Mouse (Mus musculus) heart, adult 8-10 months (tissue): ENCODE data around the gene Rnf126. TPM values are rescaled to one million over a fixed set of nuclear protein-coding genes. Genes with fewer than 3 reads are reported as not detected.
"Not testable (repeated sequence)": the region's sequence is repeated elsewhere in the genome, so short reads cannot be mapped to it uniquely, and the experiment has no call there.

Source experiments
- DNase-seq: peaks from one replicate; pipeline ENCODE4 v3.0.0; 2022; ENCODE audit warnings: low spot score
- total RNA-seq, 4 experiments: library from RNA; stranded (reverse); gene quantifications; 2 replicates each; pipeline ENCODE4 v1.2.4; 2022

Gene Rnf126
- total RNA-seq, 4 experiments from 2014 or later = 20.2 to 23.2 (median 21.5) TPM

DNA sequence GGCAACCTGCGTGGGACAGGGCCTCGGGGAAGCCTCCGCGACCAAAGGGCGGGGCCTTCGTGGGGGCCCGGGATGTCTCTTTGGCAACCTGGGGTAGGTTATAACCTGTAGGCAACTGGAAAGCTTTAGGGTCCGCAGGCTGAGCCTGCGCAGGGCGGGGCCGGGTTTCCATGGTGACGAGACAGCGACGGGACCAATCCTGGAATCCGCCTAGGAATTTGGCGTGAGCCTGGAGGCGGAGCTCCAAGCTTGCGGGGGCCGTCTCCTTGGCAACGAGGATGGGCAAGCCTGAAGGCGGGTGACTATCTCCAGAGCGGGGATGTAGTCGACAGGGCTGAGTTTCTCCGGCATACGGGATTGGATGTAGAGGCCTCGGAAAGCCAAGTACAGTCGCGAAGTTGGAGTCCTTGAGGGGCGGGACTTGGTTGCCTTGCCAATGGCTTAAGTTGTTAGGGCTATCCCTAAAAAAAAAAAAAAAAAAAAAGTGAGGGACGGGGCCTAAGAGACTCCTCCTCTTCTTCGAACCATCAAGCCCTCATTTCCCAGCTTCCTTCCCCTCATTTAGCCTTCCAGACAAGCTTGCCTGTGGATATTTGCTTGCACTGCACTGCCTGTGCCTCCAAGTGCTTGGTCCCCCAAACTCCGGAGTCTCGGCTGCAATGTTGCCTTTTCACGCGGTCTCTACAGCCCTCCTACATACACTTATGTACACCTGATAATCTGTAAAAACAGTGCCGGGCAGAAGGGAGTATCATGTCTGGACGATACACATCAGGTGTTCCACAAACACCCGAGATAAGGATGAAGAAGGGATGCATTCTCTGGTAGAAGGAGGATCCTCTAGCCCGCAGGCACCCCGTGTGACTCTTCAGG lies 856 bp upstream of the Rnf126 start:
- peak; percentile 85 for DNase-seq

GRCm38 (mm10) chr10:79766001-79766507 lies 698 bp downstream of the Rnf126 start:
- no peak for DNase-seq

GRCm38 (mm10) chr10:79765228-79765745 lies 1.5 kb downstream of the Rnf126 start:
- DNase-seq = no peak

GRCm38 (mm10) chr10:79764234-79764633 lies 2.5 kb downstream of the Rnf126 start:
- DNase-seq = no peak

DNA sequence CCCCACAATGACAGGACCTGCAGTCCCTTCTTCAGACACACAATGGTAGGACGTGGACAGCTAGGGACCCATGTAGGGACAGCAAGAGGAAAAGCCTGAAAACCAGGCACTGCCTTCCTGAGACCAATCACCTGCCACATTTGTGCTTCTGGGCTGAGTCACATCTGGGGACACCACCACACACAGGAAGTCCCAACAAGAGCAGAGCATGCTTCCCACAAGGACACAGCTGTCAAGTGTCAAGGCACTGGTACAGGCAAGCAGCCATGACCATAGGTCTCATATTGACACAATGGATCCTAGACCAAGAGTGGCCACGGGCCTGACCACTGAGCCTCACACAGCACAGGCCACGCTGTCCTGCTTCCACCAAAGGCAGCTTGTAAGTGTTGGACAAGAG lies 3.9 kb downstream of the Rnf126 start:
- DNase-seq = no peak

- DNase-seq = no peak
These were observed 6.1 kb downstream of the Rnf126 start for GRCm38 (mm10) chr10:79760603-79761143.

DNA sequence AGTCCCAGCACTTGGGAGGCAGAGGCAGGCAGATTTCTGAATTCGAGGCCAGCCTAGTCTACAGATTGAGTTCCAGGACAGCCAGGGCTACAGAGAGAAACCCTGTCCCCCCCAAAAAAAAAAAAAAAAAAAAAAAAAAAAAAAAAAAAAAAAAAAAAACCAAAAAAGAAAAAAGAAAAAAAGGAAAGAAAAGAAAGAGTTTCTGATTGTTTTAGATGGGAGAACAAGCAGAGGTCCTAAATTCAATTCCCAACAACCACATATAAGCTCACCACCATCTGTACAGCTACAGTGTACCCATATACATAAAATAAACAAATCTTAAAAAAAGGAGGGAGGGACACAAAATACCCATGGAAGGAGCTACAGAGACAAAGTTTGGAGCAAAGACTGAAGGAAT lies 7.1 kb downstream of the Rnf126 start:
- DNase-seq = not testable (repeated sequence)

DNA sequence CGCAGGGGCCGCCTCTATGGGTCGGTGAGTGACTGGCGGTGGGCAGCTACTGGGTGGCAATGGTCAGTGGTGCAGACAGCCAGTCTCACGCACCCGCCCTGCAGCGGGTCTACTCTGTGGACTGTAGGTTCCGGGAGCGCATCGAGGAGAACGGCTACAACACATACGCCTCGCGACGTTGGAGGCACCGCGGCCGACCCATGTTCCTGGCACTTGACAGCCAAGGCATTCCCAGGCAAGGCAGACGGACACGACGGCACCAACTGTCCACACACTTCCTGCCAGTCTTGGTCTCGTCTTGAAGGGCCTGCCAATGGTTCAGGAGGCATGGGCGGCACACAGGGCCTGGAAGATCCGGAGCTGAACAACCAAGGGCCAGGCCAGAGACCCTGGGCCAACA lies 10.1 kb downstream of the Rnf126 start:
- no peak for DNase-seq

GRCm38 (mm10) chr10:79755854-79756253 lies 10.9 kb downstream of the Rnf126 start:
- no peak for DNase-seq

DNA sequence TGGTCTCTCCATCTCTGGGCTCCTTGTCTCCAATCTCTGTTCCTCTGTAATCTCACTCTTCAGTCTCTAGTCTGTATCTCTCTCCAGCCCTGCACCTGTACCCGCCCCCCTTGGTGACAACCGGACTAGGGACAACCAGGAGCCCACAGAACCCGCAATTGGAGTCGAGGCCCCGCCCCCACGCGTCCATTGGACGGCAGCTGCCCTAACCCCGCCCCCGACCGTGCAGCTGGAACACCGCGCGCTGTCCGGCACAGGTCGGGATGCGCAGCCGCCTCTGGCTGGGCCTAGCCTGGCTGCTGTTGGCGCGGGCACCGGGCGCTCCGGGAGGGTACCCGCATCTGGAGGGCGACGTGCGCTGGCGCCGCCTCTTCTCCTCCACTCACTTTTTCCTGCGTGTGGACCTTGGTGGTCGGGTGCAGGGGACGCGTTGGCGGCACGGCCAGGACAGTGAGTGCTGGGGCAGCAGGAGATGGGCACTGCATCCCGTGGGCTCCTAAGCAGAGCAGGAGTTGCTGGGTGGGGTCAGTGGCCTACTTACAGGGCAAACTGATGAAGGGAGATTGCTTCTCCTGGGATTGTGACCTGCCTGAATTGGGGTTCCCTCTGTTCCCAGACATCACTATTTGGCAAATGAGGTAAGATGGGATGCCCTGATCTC lies 11.8 kb downstream of the Rnf126 start, which contains the start of gene Fgf22:
TSS of gene Fgf22 (plus strand) at position 221 of the 661 bp plus-strand sequence.
- peak; percentile 30 for DNase-seq

DNA sequence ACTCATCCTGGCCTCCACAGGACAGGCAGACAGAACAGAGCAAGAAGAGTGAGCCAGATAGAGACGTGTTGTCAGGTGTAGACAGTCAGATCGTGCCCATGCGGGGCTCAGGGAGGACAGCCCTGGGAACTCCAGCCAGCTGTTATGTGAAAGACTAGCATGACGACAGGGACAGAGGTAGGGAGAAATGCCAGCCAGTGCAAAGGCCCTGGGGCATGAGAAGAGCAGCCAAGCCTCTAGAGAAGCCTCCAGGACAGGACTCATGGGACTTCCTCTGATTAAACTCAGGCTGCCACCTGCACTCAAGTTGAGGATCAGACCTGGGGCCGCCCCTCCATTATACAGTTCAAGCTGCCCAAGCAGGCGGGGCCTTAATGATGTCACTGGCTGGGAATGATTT lies 18.3 kb downstream of the Rnf126 start:
- DNase-seq = no peak

GRCm38 (mm10) chr10:79746774-79747151 lies 20.0 kb downstream of the Rnf126 start:
- no peak for DNase-seq

DNA sequence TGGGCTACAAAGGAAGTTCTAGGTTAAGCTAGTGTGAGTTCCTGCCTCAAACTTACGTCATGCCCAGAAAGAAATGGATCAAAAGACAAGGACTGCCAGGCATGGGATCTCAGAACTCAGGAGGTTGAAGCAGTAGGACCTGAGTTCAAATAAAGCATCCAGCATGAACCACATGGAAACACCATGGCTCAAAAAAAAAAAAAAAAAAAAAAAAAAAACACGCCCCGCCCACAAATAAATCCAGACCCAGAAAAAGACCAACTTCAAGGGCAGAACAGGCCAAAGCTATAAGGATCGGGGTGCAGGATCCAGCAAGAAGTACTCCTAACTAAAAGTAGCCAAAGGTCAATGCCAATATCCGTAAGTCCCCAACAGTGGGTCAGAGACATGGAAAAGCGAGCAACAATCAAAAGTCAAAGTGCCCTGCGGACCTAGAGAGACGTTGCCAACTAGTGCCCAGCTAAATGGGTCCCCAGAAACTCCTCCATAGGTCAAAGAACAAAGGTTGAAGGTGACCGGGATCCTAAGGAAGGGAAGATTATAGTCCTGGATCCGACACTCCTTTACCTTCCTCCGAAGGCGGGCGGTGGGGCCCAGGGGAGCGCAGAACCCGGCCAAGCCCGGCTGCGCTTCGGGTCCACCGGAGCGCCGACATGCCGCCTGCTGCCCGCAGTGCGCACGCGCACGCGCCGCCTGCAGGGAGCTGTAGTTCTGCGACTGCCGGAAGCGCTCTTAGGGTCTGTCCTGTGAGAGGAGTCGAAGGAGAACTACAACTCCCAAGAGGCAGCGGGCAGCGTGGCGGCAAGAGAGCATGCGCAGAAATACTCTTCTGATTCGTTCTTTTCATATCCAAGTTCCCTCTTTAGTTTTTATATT lies 20.6 kb downstream of the Rnf126 start, which contains the start of gene Polrmt:
TSS of gene Polrmt (minus strand) at position 684 of the 876 bp plus-strand sequence.
- DNase-seq = peak; percentile 98

DNA sequence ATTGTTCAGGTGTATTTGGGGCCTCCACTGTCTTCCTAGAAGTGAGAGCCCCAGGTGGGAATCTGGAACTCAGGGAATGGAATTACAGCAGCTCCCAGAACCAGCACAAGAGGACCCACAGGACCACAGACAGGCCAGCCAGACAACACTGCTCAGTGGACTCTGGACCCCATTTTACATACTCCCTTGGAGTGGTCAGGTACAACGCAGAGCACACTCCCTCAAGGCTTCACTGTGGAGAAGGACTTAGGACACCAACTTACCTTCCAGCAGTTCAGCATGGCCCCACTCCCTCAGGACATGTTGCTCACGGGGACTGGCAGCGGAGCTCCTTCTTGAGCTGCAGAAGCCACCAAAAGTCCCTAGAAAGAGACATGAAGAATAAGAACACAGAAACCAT lies 21.3 kb downstream of the Rnf126 start:
- DNase-seq = no peak

DNA sequence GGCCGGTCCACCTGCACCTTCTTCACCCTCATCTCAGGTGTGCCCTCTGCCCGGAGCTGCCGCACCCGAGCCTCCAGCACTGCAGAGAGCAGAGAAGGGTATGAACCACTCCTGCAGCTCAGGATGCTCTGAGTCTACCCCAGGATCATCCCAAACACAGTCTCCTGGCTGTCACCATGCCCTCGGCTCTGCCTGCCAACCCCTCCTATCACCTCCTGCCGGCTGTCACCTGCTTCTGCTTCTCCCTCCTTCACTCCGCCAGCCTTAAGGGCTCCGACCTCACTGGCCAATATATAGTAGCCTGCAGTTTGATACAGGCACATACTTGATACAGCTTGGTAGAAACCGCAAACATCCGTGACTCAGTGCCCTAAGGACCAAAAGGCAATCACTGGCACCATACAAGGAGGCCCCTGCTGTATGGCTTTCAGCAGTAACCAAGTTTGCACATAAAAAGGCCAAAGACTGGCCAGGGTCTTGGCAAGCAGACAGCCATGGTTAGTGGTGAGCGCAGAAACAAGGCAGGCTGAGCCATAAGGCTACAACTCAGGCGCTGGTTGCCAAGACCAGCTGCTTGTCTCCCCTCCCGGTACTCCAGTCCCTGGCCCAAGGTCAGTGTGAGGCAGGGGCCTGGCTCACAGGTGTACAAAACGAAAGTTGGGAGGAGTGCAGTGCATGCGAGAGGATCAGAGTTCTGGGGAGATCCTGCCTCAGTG lies 22.9 kb downstream of the Rnf126 start:
- no peak for DNase-seq

- no peak for DNase-seq
These were observed 23.6 kb downstream of the Rnf126 start for GRCm38 (mm10) chr10:79743161-79743560.

- no peak for DNase-seq
These were observed 25.9 kb downstream of the Rnf126 start for GRCm38 (mm10) chr10:79740863-79741262.

DNA sequence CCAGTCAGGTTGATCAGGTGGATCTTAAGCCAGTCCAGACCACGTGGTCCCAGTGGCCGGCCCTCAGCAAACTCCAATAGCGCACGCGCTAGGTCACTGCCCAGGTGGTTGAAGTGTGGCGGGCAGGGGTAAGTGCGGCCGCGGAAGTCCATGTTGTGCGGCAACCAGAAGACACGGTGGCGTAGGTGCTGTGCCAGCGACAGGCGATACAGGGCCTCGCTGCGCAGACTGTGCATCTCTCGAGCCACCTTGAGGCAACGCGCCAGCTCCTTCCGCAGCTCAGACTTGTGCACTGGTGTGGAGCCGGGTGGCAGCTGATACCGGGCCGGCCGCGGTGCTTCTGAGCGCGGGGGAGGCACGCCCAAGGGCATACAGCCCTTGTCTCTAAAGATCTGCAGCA lies 27.5 kb downstream of the Rnf126 start:
- DNase-seq = no peak

DNA sequence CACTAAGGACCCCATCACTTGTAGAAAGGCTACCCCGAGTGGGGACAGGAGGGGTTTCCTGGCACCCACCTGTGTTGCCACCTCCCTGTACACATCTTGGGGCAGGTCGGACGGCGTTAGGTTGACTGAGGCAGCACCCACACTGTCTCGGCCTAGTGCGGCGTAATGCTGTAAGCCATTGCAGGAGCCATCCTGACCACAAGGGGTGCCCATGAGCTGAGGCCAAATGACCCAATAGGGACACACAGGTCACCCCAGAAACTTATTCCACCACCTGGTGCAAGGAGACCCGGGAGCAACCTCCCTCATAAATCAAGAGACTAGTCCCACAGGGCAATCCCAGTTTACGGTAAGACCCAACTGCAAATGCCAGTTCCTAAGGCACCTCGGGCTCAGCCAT lies 28.5 kb downstream of the Rnf126 start:
- DNase-seq = no peak

GRCm38 (mm10) chr10:79736706-79737105 lies 30.0 kb downstream of the Rnf126 start:
- no peak for DNase-seq
